Mouse (Mus musculus) cortical plate, adult 2 months (tissue): Measurements from ENCODE around the gene Myh7b.

Experiments
- CTCF ChIP-seq: fragments of 200-500 bp; IDR thresholded peaks from 2 replicates; pipeline ENCODE4 v1.5.1; 2011; ENCODE audit warnings: mild to moderate bottlenecking, control low read depth, low read length; ENCODE audit not compliant: insufficient read depth; ENCODE audit errors: extremely low read depth
- POLR2A ChIP-seq: fragments of 200-500 bp; IDR thresholded peaks from 2 replicates; pipeline ENCODE4 v1.6.1; 2011; ENCODE audit warnings: mild to moderate bottlenecking, low read length, control low read depth; ENCODE audit not compliant: insufficient read depth; ENCODE audit errors: extremely low read depth

- no peak for TF ChIP-seq POLR2A
- no peak for TF ChIP-seq CTCF
These were observed 56.9 kb downstream of the Myh7b start for GRCm38 (mm10) chr2:155667881-155668280.
